Mouse (Mus musculus): ENCODE data around the gene Cblb.

The Cblb gene

DNA sequence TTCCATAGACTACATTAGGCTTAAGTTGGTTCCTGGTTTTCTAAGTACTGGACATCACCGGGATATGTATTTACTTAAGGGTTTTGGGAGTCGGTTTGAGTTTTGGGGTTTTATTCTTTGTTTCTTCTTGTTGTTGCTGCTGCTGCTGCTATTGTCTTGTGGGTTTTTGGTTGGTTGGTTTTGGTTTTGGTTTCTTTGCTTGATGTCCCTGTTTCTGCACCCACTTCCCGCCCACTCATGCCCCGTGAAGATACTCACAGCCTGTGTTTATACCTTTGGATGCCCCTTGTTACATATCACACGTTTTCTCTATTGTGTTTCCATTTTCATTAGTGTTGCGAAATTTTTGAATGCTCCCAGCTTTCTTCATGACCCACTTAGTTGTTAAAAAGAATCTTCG is 169.1 kb downstream of the Cblb start:
- no peak for DNase-seq (ENCODE audit: low spot score)

DNA sequence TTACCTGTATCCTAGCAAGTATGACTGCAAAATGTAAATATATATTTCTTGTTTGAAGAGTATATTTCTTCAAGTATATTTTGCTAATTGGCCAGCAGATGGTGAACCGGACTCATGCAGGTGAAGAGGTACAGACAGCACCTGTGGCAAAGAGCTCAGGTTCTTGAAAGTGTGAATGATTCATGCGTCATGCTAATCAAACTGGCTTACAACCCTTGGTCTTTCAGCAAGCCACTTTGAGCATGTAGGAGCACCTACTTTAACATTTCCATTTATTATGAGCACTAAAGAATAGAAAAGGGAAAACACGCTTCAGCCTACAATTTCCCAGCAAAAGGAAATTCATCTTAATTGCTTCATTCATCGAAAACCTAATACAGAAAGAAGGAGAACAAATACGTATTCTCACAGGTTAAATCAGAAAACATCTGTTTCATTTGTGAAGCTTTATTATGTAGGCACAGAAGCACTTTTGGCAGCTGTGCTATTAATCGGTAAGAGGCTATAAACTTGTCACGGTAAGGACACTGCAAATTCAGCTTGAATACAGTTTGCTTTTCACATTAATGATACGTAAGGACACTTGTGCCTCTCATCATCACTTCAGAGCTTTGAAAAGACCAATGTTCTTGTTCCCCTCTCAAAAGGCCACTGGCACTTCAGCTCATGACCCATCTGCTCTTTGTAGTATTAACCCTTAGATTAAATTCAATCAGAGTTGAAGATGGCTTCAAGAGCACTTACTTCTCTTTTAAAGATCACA is 180.0 kb downstream of the Cblb start:
- DNase-seq (ENCODE audit: low spot score): no peak

DNA sequence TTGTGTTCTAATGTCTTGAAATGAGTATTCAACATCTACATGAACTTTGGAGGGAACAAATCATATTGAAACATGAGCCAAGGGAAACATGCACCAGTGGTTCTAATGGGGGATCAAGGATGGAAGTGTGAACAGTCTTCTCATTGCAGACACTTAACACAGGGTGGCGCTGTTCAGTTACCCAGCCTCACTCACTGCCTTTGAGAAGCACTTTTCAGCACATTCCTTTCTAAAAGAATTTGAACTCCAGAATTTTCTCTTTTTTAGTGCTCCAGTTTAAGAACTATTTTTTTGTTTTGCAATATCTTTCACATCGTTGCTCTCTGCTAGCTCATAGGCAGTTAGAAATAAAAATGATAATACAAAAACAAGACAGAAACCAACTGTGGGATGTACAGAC is 188.0 kb downstream of the Cblb start:
- peak; percentile 56 for DNase-seq (ENCODE audit: low spot score)

DNA sequence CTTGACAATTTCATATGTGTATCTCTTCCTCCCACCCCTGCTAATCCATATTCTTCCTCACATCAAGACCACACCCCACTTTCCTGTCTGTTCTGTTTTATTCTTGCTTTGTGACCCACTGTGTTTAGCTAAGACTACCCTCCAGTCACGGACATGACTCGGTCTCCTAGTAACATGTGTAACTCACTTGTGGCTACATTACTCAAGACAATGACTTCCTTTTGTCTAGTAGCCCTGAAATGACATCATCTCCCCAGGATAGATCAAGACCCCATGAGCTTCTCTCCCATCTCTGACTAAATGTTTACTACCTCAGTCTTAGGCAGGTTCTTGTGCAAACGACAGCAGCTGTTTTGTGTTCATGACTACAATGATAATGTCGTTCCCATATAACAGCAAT is 191.9 kb downstream of the Cblb start:
- no peak for DNase-seq (ENCODE audit: low spot score)

DNA sequence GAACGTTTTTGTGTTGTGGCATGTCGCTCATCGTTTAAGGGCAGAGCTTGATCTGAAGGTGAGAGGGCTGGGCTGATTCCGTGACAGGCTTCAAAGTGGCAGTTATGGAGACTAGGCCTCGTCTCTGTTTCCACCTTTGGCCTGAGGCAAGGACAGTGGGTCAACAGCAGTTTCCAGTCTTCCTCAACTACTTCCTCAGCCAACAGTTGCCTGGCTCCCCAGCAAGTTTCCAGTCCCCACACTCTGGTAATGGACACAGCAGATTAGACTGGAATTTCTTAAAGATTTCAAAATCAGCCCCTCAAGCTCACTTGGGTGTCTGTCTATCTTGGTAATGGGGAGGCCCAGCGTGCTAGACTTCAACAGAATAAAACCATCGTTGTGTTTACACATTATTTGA is 198.4 kb downstream of the Cblb start:
- no peak for DNase-seq (ENCODE audit: low spot score)

DNA sequence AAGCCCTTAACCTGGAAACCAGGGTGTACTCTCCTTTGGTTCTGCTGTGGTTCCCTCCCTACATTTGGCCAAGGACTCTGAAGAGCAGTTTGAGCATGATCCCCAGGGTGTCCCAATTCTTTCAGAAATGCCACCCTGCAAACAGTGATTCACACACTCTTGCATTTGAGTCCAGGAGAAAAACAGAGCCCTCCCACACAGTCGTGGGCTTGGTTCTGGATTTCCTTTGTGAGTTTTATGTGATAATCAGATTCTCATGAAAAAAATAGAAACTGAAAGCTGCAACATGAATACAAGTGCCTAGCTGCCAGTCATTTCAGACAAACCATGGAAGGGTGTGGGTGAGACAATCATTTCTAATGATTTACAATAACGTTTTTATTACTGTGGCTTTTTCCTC is 198.9 kb downstream of the Cblb start:
- DNase-seq (ENCODE audit: low spot score): no peak

GRCm38 (mm10) chr16:52242144-52242543 is 211.1 kb downstream of the Cblb start:
- no peak for DNase-seq (ENCODE audit: low spot score)

DNA sequence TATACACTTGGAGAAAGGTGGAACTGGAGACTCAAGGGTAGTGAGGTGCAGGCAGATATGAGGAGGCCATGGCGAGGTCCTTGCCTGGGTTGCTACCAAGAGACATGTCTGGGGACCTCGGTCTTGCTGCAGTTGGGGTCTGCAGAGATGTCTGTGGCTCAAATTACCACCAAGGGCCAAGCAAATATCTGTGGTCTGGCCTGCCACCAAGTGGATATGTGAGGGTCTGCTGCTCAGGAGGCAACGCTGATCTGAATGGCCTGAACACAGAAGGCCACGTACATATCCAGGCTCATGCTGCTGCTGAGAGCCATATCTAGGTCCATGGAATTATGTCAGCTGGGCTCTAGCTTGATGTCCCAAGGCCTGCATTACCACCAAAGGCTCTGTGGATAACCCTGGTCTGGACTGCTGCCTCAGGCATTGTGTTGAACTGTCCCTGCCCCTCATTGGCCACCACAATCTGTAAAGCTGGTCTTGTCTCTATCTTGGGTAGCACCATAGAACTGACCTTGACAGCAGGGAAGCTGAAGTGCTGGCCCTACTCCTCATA is 212.5 kb downstream of the Cblb start:
- DNase-seq (ENCODE audit: low spot score): no peak

DNA sequence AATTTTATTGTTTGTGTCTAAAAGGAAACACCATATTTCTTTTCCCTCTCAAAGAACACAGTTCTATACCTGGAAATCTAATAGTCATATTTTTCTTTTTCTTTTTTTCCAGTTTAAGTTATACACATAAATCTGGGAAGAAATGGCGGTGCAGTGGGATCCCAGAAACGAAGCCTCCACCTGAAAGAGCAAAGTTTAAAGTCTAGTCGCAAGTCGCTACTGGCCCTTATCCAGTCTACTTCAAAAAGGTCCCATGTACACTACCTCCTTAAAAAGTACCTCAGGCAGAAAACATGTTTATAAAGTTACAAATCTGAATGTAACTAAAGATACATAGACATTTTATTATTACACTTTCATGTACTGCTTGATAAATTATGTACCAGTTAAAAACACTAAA is 219.2 kb downstream of the Cblb start:
- DNase-seq (ENCODE audit: low spot score): no peak

DNA sequence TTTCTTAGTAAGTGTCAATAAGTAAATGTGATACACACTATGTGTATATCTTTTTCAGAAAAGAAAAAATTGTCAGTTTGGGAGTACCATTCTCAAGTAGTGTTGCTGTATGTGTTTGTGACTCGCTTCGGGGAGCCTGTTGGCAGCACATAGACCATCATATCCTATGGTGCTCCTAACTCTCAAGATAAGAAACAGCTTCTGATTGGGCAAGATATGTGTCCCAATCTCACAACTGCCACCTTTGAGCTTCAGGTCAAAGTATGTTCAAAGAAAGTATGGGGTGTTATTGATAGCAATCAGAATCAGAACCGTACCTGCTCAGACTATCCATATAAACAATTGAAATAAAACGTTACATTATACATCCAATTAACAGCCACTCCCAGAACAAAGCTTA is 219.9 kb downstream of the Cblb start:
- DNase-seq (ENCODE audit: low spot score): no peak
